Comparison of ENCODE assay signal across 11 mouse cellular contexts in the genomic region with DNA sequence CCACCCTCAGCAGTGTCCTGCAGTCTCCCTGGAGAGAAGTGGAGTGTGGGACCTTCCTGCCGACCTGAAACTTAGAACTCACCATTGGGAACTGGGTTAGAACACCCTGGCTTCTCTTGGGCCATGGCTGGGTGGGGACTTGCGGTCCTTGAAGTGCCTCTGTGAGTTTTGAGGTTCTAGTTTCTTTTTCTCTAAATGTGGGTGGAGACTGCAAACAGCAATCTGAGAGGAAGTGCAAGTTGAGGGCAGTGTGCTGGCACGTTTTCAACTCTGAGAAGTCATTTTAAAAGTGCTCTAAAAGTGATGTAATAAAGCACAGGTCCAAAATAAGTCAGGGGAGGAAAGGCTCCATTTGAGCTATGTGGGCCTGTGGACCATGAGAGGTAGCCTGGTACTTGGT. TPM values are rescaled to one million over a fixed set of nuclear protein-coding genes. Genes with fewer than 3 reads are reported as not detected.
A peak's percentile ranks its signal among the peaks of the same experiment; 100 is the strongest.
DNase-seq lines count a peak whose midpoint lies in the region; ATAC-seq and TF ChIP-seq lines count a peak whose summit lies in the region.
"Had no signal": no experiment of that assay in that cellular context is flagged by ENCODE, and none has a peak within 500 bp of the region (broad histone marks: within the 10 kb centered on the region; RNA-seq: fewer than 3 reads in every experiment).

A gene (minus strand): TSS at position 161 of the 400 bp plus-strand sequence.

- peak within 1 kb of the TSS; percentile 39; the same call in 1 of the 2 replicates for H3K27ac ChIP-seq in CH12.LX (ENCODE audit: insufficient read depth, low read depth)
- no peak within 1 kb of the TSS for H3K27ac ChIP-seq in kidney, postnatal 0 days

- H3K4me2 ChIP-seq in CH12.LX (ENCODE audit: insufficient read depth, low read depth, poor library complexity, severe bottlenecking) (peak within 1 kb of the TSS; percentile 69), myocyte (ENCODE audit: low read depth) (peak within 1 kb of the TSS; percentile 34)
- no peak within 1 kb of the TSS for H3K4me2 ChIP-seq in kidney, postnatal 0 days (ENCODE audit: low read length)

- no peak for TF ChIP-seq CTCF in CH12.LX (conservative IDR thresholded peaks at IDR 0.05 in 1 of 2, IDR thresholded peaks at IDR 0.05 in 1 of 2; ENCODE audit: low read depth in 2 of 2, low read length in 2 of 2)
- TF ChIP-seq CTCF in kidney, postnatal 0 days (IDR thresholded peaks at IDR 0.05; ENCODE audit: low read depth), result no peak

- H3K79me2 ChIP-seq in CH12.LX (replicated peaks; ENCODE audit: control insufficient read depth, extremely low read depth, insufficient read depth, poor library complexity, severe bottlenecking) (no peaks in the 10 kb centered on the region), myocyte (ENCODE audit: control insufficient read depth, insufficient read depth) (no peaks in the 10 kb centered on the region)

- dilution Hi-C loops in CH12.LX (cut with MboI; ENCODE audit: extremely low pct_ligation_motif_present, extremely low pct_unique_long_range_greater_than_20kb, low sequenced_read_pairs), result no loop called here

- intact Hi-C loops in left cerebral cortex, postnatal 14 days (cut with DNase I), result no loop called here

- 48% methylated on average over 3 of the region's 3 CpGs for WGBS in kidney, postnatal 0 days

- TF ChIP-seq RAD21 in CH12.LX (IDR thresholded peaks at IDR 0.05; ENCODE audit: low read depth, low read length), result no peak

- in situ Hi-C loops in CH12.LX (cut with MboI; ENCODE audit: low pct_ligation_motif_present, low pct_unique_long_range_greater_than_20kb, low sequenced_read_pairs), result no loop called here

- DNase-seq in gastrocnemius, adult 18-20 months (ENCODE audit: low spot score), result peak; percentile 11
- DNase-seq in gastrocnemius, postnatal 4 days (ENCODE audit: low spot score in 2 of 2), result no peak
- DNase-seq in CH12.LX (ENCODE audit: extremely low read depth), result peak; percentile 62
- DNase-seq in kidney, postnatal 0 days (ENCODE audit: low spot score), result peak; percentile 27
- DNase-seq in right cerebral cortex, postnatal 36 days (ENCODE audit: low spot score in 2 of 2), result no peak
- DNase-seq in left cerebral cortex, postnatal 14 days (ENCODE audit: low spot score in 2 of 2), result no peak
- DNase-seq: cerebellum, adult 11-12 months had no signal

- H3K9ac ChIP-seq in CH12.LX (ENCODE audit: insufficient read depth, low read depth), result peak within 1 kb of the TSS; percentile 59
- no peak within 1 kb of the TSS for H3K9ac ChIP-seq in kidney, postnatal 0 days (ENCODE audit: low read depth, low read length)

- no peaks in the 10 kb centered on the region for H3K9me3 ChIP-seq in CH12.LX (replicated peaks; ENCODE audit: low read length)
- no peaks in the 10 kb centered on the region for H3K9me3 ChIP-seq in kidney, postnatal 0 days (replicated peaks; ENCODE audit: low read length)

- peaks cover 13 to 32% of the 10 kb centered on the region in 2 experiments for H3K4me1 ChIP-seq in CH12.LX (ENCODE audit: control insufficient read depth in 1 of 2, insufficient read depth in 2 of 2)
- no peaks in the 10 kb centered on the region for H3K4me1 ChIP-seq in kidney, postnatal 0 days (replicated peaks; ENCODE audit: insufficient read depth, low read length)

- H3K36me3 ChIP-seq in CH12.LX (replicated peaks in 1 of 2; ENCODE audit: control insufficient read depth in 1 of 2, insufficient read depth in 1 of 2, low read length in 1 of 2) (no peaks in the 10 kb centered on the region), myocyte (ENCODE audit: control insufficient read depth, insufficient read depth) (no peaks in the 10 kb centered on the region)
- H3K36me3 ChIP-seq in kidney, postnatal 0 days (ENCODE audit: insufficient read depth, low read length), result no peaks in the 10 kb centered on the region

- H3K27me3 ChIP-seq in CH12.LX (replicated peaks) (no peaks in the 10 kb centered on the region), myocyte (ENCODE audit: control insufficient read depth, insufficient read depth, insufficient read length) (no peaks in the 10 kb centered on the region)
- H3K27me3 ChIP-seq in kidney, postnatal 0 days (ENCODE audit: insufficient read depth, low read length), result no peaks in the 10 kb centered on the region

- TF ChIP-seq EP300 in CH12.LX (IDR thresholded peaks at IDR 0.05; ENCODE audit: low read length), result no peak

- TF ChIP-seq POLR2A in CH12.LX (IDR thresholded peaks at IDR 0.05; ENCODE audit: low read depth, low read length) (peak; percentile 46), myocyte (IDR thresholded peaks at IDR 0.05; ENCODE audit: insufficient read length, low read depth) (no peak)

- H3K4me3 ChIP-seq in CH12.LX (replicated peaks in 1 of 3; ENCODE audit: low read depth in 2 of 3, low read length in 2 of 3, poor library complexity in 1 of 3) (peak within 1 kb of the TSS in 1 of 3 experiments; percentile 25), myocyte (no peak within 1 kb of the TSS)
- H3K4me3 ChIP-seq in kidney, postnatal 0 days (replicated peaks; ENCODE audit: low read depth, low read length), result no peak within 1 kb of the TSS

- H3ac ChIP-seq in myocyte (ENCODE audit: control insufficient read depth, insufficient read length), result no peak within 1 kb of the TSS

- ATAC-seq in kidney, postnatal 0 days (replicated peaks; ENCODE audit: low FRiP score, low read depth), result no peak
- no peak for ATAC-seq in cerebellum, adult (ENCODE audit: insufficient number of reproducible peaks, low FRiP score, low TSS enrichment)

TF ChIP-seq in CH12.LX, 34 proteins besides CTCF, POLR2A, EP300 and RAD21 (continues in another document):
- TF ChIP-seq CHD2 (IDR thresholded peaks at IDR 0.05; ENCODE audit: low read length), result no peak
- TF ChIP-seq IRF4 (IDR thresholded peaks at IDR 0.05; ENCODE audit: low read depth, low read length), result peak; percentile 41; the same call in 1 of the 2 replicates
- TF ChIP-seq CHD1 (IDR thresholded peaks at IDR 0.05; ENCODE audit: low read depth, low read length), result no peak
- no peak for TF ChIP-seq SIN3A (IDR thresholded peaks at IDR 0.05; ENCODE audit: low read length)
- TF ChIP-seq POLR2AphosphoS2 (IDR thresholded peaks at IDR 0.05; ENCODE audit: low read depth, low read length), result no peak
- no peak for TF ChIP-seq JUND (conservative IDR thresholded peaks at IDR 0.05; ENCODE audit: low read depth, low read length)
- no peak for TF ChIP-seq MAFK (IDR thresholded peaks at IDR 0.05; ENCODE audit: insufficient replicate concordance, low read length)
- no peak for TF ChIP-seq NELFE (IDR thresholded peaks at IDR 0.05; ENCODE audit: low read depth, low read length)
- TF ChIP-seq MYC (IDR thresholded peaks at IDR 0.05; ENCODE audit: low read depth, low read length), result peak; percentile 40; the same call in 1 of the 2 replicates
- TF ChIP-seq SMC3 (IDR thresholded peaks at IDR 0.05; ENCODE audit: low read depth, low read length), result no peak
- 0 out of 2 replicates have a peak, but pooled peaks have one; percentile 32 for TF ChIP-seq TCF12 (IDR thresholded peaks at IDR 0.05; ENCODE audit: low read depth, low read length)
- no peak for TF ChIP-seq HCFC1 (IDR thresholded peaks at IDR 0.05; ENCODE audit: low read depth, low read length)
- TF ChIP-seq NRF1 (IDR thresholded peaks at IDR 0.05; ENCODE audit: low read depth, low read length), result no peak
- peak; percentile 60 for TF ChIP-seq ETS1 (conservative IDR thresholded peaks at IDR 0.05; ENCODE audit: low read depth, low read length)
- no peak for TF ChIP-seq USF2 (conservative IDR thresholded peaks at IDR 0.05; ENCODE audit: low read depth, low read length)
- no peak for TF ChIP-seq ELF1 (IDR thresholded peaks at IDR 0.05; ENCODE audit: low read depth, low read length)
- no peak for TF ChIP-seq TBP (conservative IDR thresholded peaks at IDR 0.05; ENCODE audit: low read depth, low read length)
- TF ChIP-seq RCOR1 (conservative IDR thresholded peaks at IDR 0.05; ENCODE audit: low read depth, low read length), result no peak

TF ChIP-seq in myocyte, 11 proteins besides CTCF, POLR2A, EP300 and RAD21:
- no peak for TF ChIP-seq POLR2AphosphoS2 (IDR thresholded peaks at IDR 0.05; ENCODE audit: insufficient read length, low read depth)
- no peak for TF ChIP-seq TCF3 (IDR thresholded peaks at IDR 0.05; ENCODE audit: insufficient read length, low read depth)
- TF ChIP-seq MYOD1 (IDR thresholded peaks at IDR 0.05; ENCODE audit: control insufficient read depth in 1 of 3, insufficient read length in 2 of 3, low read depth in 2 of 3), result no peak
- TF ChIP-seq REST (IDR thresholded peaks at IDR 0.05; ENCODE audit: insufficient read depth, insufficient read length), result no peak
- no peak for TF ChIP-seq MAX (IDR thresholded peaks at IDR 0.05; ENCODE audit: low read depth)
- TF ChIP-seq MYOG (IDR thresholded peaks at IDR 0.05; ENCODE audit: control insufficient read depth in 1 of 3, insufficient read depth in 1 of 3, insufficient read length in 2 of 3, low read depth in 2 of 3), result no peak
- no peak for TF ChIP-seq CEBPB (IDR thresholded peaks at IDR 0.05; ENCODE audit: insufficient read depth, poor library complexity, severe bottlenecking)
- no peak for TF ChIP-seq E2F4 (IDR thresholded peaks at IDR 0.05; ENCODE audit: insufficient read depth)
- no peak for TF ChIP-seq SRF (IDR thresholded peaks at IDR 0.05; ENCODE audit: control insufficient read depth, insufficient read length, low read depth)
- TF ChIP-seq USF1 (IDR thresholded peaks at IDR 0.05; ENCODE audit: low read depth), result no peak
- no peak for TF ChIP-seq TCF12 (IDR thresholded peaks at IDR 0.05; ENCODE audit: insufficient read depth, poor library complexity, severe bottlenecking)

RNA-seq across cellular contexts. Expression of the gene that starts here (rescaled TPM):
- not detected for total RNA-seq in gastrocnemius, adult 18-20 months (2021)
- total RNA-seq in gastrocnemius, postnatal 4 days (2021), result not detected
- total RNA-seq in CH12.LX (2012; rRNA removed), result 0.42 and 1.2 TPM in 2 replicates
- 0.92 and 1.0 TPM in 2 replicates for total RNA-seq in CH12.LX (2014; rRNA removed)
- 0.49 and 1.1 TPM in 2 replicates for polyA plus RNA-seq in CH12.LX (2012; ENCODE audit: insufficient read length, low read depth)
- polyA plus RNA-seq in kidney, postnatal 0 days (2015; fragmentation: Nextera tagmentation; extraction: Ambion mirVana), result not detected in 2 replicates
- not detected for polyA plus RNA-seq in myocyte (2012; fragmentation: generic; extraction: Trizol)
- total RNA-seq in left cerebral cortex, postnatal 14 days (2021), result not detected
- total RNA-seq: left cerebral cortex, postnatal 10 days had no signal
- polyA plus RNA-seq: stomach, embryonic 16.5 days had no signal

Comparison
In these comparisons a context has a peak if more than half of its experiments do, and no peak if none do; other contexts are left out.
1. Peak in DNase-seq in gastrocnemius, adult 18-20 months; RNA of the gene not detected or under 1 TPM.
2. Peak in DNase-seq in kidney, postnatal 0 days; RNA of the gene not detected or under 1 TPM.